Mouse (Mus musculus) limb, embryonic 14.5 days (tissue): ENCODE results near the gene Rnase13. TPM values are rescaled to one million over a fixed set of nuclear protein-coding genes. Genes with fewer than 3 reads are reported as not detected.

Experiments used
- ATAC-seq: fragments of 200-750 bp; cut with Nextera tagmentation; 2 replicates; pipeline ENCODE4 v1.8.0; 2017; ENCODE audit warnings: low read depth, moderate number of reproducible peaks, moderate TSS enrichment; ENCODE audit not compliant: low FRiP score
- DNase-seq: peaks from one replicate; pipeline ENCODE4 v3.0.0-alpha.2; 2015; ENCODE audit warnings: low spot score
- H3K27ac ChIP-seq: fragments of 300-500 bp; sonication (generic); replicated peaks from 2 replicates; pipeline ENCODE4 v1.5.1; 2014; ENCODE audit warnings: low read depth, mild to moderate bottlenecking, low read length, moderate library complexity, mixed read lengths
- H3K27me3 ChIP-seq: fragments of 300-500 bp; sonication (generic); 2 replicates; pipeline ENCODE4 v1.6.1; 2014; ENCODE audit warnings: low read length, mixed read lengths; ENCODE audit not compliant: control insufficient read depth, insufficient read depth
- H3K36me3 ChIP-seq: fragments of 300-500 bp; sonication (generic); 2 replicates; pipeline ENCODE4 v1.6.1; 2014; ENCODE audit warnings: mild to moderate bottlenecking, low read length, moderate library complexity, mixed read lengths; ENCODE audit not compliant: control insufficient read depth, insufficient read depth
- H3K4me1 ChIP-seq: fragments of 300-500 bp; sonication (generic); 2 replicates; pipeline ENCODE4 v1.6.1; 2014; ENCODE audit warnings: antibody characterized with exemption, low read length, mixed read lengths; ENCODE audit not compliant: control insufficient read depth, insufficient read depth
- H3K4me2 ChIP-seq: fragments of 300-500 bp; sonication (generic); replicated peaks from 2 replicates; pipeline ENCODE4 v1.6.1; 2014; ENCODE audit warnings: low read depth, mild to moderate bottlenecking, low read length, moderate library complexity; ENCODE audit not compliant: severe bottlenecking
- H3K4me3 ChIP-seq: fragments of 300-500 bp; sonication (generic); replicated peaks from 2 replicates; pipeline ENCODE4 v1.5.1; 2014; ENCODE audit warnings: low read length
- H3K9ac ChIP-seq: fragments of 300-500 bp; sonication (generic); 2 replicates; pipeline ENCODE4 v1.6.1; 2014; ENCODE audit warnings: mild to moderate bottlenecking, low read depth, low read length, moderate library complexity; ENCODE audit not compliant: severe bottlenecking
- H3K9me3 ChIP-seq: fragments of 300-500 bp; sonication (generic); 2 replicates; pipeline ENCODE4 v1.6.1; 2016; ENCODE audit warnings: low read length; ENCODE audit not compliant: control insufficient read depth
- POLR2A ChIP-seq: fragments of 200-500 bp; IDR thresholded peaks from 2 replicates; pipeline ENCODE4 v1.8.0; 2012; ENCODE audit warnings: inconsistent platforms, mild to moderate bottlenecking, moderate library complexity, borderline replicate concordance; ENCODE audit not compliant: insufficient read depth, insufficient read length; ENCODE audit errors: extremely low read depth
- WGBS: fragments of 180-500 bp; shearing (Covaris S2); extraction: QIAGEN DNeasy Blood & Tissue Kit; methylation state at CpG from one replicate; pipeline ENCODE4 v1.1.7; 2014; 5-methylcytosine and 5-hydroxymethylcytosine counted together
- polyA plus RNA-seq, 2 experiments: library from polyadenylated mRNA; depleted of rRNA in 1 of 2; stranded (reverse) in 1 of 2; unstranded in 1 of 2; fragments of >200 nt; fragmentation: Nextera tagmentation in 1 of 2; extraction: Ambion mirVana in 1 of 2; gene quantifications; 2 replicates each; pipeline versions ENCODE4 v1.2.1 to v1.2.3; 2012 to 2014

Rnase13 gene
- polyA plus RNA-seq, 2 experiments, result not detected

DNA sequence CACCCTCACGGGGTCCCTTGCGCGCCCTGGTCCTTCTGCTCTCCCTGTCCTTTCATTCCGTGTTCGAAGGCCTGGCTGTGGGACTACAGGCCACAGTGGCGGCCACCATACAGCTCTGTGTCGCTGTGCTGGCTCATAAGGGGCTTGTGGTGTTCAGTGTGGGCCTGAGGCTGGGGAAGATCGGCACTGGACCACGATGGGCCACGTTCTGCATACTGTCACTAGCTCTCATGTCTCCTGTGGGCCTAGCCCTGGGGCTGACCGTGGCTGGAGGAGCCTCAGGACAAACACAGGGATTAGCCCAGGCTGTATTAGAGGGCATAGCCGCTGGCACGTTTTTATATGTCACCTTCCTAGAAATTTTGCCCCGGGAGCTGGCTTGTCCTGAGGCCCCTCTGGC, 27.5 kb downstream of the Rnase13 start:
- no peak for TF ChIP-seq POLR2A
- no peak overlapping the region for H3K9ac ChIP-seq
- H3K4me2 ChIP-seq, result no peak overlapping the region
- ATAC-seq (no peak), DNase-seq (no peak)
- WGBS, result 75% methylated on average over 14 of the region's 14 CpGs
- H3K9me3 ChIP-seq, result no peaks in the 10 kb centered on the region
- H3K36me3 ChIP-seq, result peaks cover 25% of the 10 kb centered on the region
- H3K27me3 ChIP-seq, result no peaks in the 10 kb centered on the region
- H3K4me3 ChIP-seq, result no peak overlapping the region
- H3K27ac ChIP-seq, result no peak overlapping the region
- no peaks in the 10 kb centered on the region for H3K4me1 ChIP-seq

GRCm38 (mm10) chr14:51893809-51894208, 28.8 kb downstream of the Rnase13 start:
- WGBS, result 48% methylated on average over 3 of the region's 3 CpGs
- Histone ChIP-seq H3K27me3 (no peaks in the 10 kb centered on the region), H3K4me1 (no peaks in the 10 kb centered on the region), H3K4me2 (no peak overlapping the region), H3K27ac (no peak overlapping the region), H3K9me3 (no peaks in the 10 kb centered on the region), H3K4me3 (no peak overlapping the region), H3K36me3 (peaks cover 37% of the 10 kb centered on the region), H3K9ac (no peak overlapping the region)
- DNase-seq, result no peak
- TF ChIP-seq POLR2A, result no peak
- ATAC-seq, result no peak

DNA sequence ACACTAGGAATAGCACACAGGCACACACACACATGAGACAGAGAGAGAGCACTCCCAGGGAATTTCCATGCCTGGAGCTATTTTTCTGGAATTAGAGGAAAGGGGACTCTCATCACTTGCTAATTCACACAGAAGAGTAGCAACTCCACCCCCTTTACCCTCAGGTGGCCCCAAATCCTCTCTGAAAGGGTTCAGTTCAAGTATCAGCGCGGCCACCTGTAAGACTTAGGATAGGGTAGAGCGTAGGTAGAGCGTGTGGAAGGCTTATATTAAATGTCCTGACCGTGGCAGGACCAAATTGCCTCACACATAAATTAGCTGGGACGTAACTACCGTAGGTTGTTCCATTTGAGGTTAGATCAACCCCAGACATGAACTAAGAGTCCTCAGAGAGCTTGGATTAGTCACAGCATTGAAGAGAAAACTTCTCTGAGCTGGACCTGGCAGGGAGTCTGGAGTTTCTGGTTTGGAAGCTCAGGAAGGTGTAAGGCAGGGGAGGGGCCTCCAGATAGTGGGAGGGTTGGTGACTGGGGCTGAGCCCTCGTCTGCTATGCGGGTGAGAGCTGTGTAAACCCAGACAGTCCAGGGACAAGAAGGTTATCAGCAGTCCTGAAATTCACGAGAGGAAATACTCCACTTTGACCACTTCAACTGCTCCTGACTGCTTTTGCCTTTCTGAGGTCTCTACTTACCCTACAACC, 29.3 kb downstream of the Rnase13 start:
- no peak for DNase-seq
- no peak for ATAC-seq

DNA sequence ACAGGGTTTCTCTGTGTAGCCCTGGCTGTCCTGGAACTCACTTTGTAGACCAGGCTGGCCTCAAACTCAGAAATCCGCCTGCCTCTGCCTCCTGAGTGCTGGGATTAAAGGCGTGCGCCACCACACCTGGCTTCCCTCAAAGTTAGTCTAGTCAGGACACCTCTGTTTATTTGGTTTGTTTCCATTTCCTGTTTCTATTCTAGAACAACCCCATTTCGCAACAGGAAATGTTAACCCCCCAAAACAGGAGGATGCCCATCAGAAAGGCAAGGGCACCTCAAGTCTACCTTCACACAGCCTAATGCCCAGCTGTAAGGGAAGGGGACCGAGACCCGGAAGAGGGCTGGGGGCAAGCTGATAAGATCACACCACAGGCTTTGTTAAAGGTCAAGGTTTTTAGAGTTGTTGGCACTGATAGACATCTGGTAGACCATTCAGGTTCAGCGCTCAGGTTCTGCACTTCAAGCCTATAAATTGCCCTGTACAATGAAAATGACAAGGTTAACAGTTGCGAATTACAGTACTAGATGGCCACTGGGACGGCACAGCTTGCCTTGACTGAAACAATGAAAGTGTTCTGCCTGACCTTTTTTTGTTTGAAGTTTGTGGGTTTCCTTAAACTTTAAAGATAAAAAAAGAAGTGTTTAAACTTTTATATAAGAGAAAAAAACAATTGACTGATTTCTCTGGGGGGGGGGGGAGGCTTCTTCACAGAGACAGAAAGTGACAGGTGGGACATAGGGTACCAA, 30.2 kb downstream of the Rnase13 start, which contains the start of gene Slc39a2:
Slc39a2 (plus strand) TSS at position 699 of the 749 bp plus-strand sequence.
- Histone ChIP-seq H3K36me3 (peaks cover 51% of the 10 kb centered on the region), H3K4me1 (no peaks in the 10 kb centered on the region), H3K9ac (no peak within 1 kb of the TSS), H3K9me3 (no peaks in the 10 kb centered on the region), H3K27me3 (no peaks in the 10 kb centered on the region), H3K27ac (no peak within 1 kb of the TSS), H3K4me2 (no peak within 1 kb of the TSS), H3K4me3 (no peak within 1 kb of the TSS)
- 94% methylated on average over 9 of the region's 9 CpGs for WGBS
- TF ChIP-seq POLR2A, result no peak
- DNase-seq, result no peak
- ATAC-seq, result no peak

More for the DNA sequence above, 29.3 kb downstream of the Rnase13 start:
- no peak for TF ChIP-seq POLR2A
- no peaks in the 10 kb centered on the region for H3K4me1 ChIP-seq
- no peaks in the 10 kb centered on the region for H3K27me3 ChIP-seq
- no peaks in the 10 kb centered on the region for H3K9me3 ChIP-seq
- no peak overlapping the region for H3K27ac ChIP-seq
- peaks cover 43% of the 10 kb centered on the region for H3K36me3 ChIP-seq
- WGBS, result 25% methylated on average over 9 of the region's 10 CpGs
- H3K9ac ChIP-seq, result no peak overlapping the region
- H3K4me2 ChIP-seq, result no peak overlapping the region
- H3K4me3 ChIP-seq, result no peak overlapping the region

GRCm38 (mm10) chr14:51889833-51890232, 32.7 kb downstream of the Rnase13 start:
- no peak overlapping the region for H3K4me2 ChIP-seq
- peaks cover 6% of the 10 kb centered on the region for H3K4me1 ChIP-seq
- DNase-seq (no peak), ATAC-seq (no peak)
- H3K27ac ChIP-seq, result no peak overlapping the region
- H3K9ac ChIP-seq, result no peak overlapping the region
- 90% methylated on average over 6 of the region's 6 CpGs for WGBS
- TF ChIP-seq POLR2A, result no peak
- H3K9me3 ChIP-seq, result no peaks in the 10 kb centered on the region
- no peak overlapping the region for H3K4me3 ChIP-seq
- no peaks in the 10 kb centered on the region for H3K27me3 ChIP-seq
- H3K36me3 ChIP-seq, result peaks cover 60% of the 10 kb centered on the region
